Mouse (Mus musculus): ENCODE measurements at regions not wholly inside any gene's neighbourhood (a gene's known extent, or its start where the extent isn't known, plus 50 kb on each side); places are given as distances from the start of the nearest gene placed in this dataset.

- Histone ChIP-seq H3K27ac (replicated peaks) (no peak overlapping the region), H3K4me2 (replicated peaks; ENCODE audit: low read depth) (no peak overlapping the region)
- ATAC-seq (ENCODE audit: low FRiP score, low TSS enrichment), result 0 out of 2 replicates have a peak, but pooled peaks have one; percentile 8
Observed at GRCm38 (mm10) chr9:61509591-61510191, 137.5 kb downstream of the Tle3 start.

GRCm38 (mm10) chr9:61509091-61509490 is 136.9 kb downstream of the Tle3 start:
- H3K27ac ChIP-seq (replicated peaks), result no peak overlapping the region
- H3K4me1 ChIP-seq (replicated peaks; ENCODE audit: control insufficient read depth, insufficient read depth), result no peaks in the 10 kb centered on the region
- DNase-seq (ENCODE audit: low spot score) (no peak), ATAC-seq (ENCODE audit: low FRiP score, low TSS enrichment) (no peak)
- H3K4me3 ChIP-seq (ENCODE audit: low read depth, low read length), result no peak overlapping the region
- no peak overlapping the region for H3K9ac ChIP-seq (ENCODE audit: low read length)
- H3K9me3 ChIP-seq (ENCODE audit: control insufficient read depth, low read length), result no peaks in the 10 kb centered on the region
- TF ChIP-seq EP300 (optimal IDR thresholded peaks at IDR 0.05) (no peak), CTCF (IDR thresholded peaks at IDR 0.05; ENCODE audit: low read depth) (no peak)
- no peaks in the 10 kb centered on the region for H3K36me3 ChIP-seq (ENCODE audit: control insufficient read depth, insufficient read depth, low read length)
- 66% methylated on average over 5 of the region's 5 CpGs for WGBS
- peaks cover 3% of the 10 kb centered on the region; the same call in 1 of the 2 replicates for H3K27me3 ChIP-seq (ENCODE audit: control insufficient read depth, insufficient read depth, low read length)
- H3K4me2 ChIP-seq (replicated peaks; ENCODE audit: low read depth), result no peak overlapping the region

More at GRCm38 (mm10) chr9:61509591-61510191, 137.5 kb downstream of the Tle3 start:
- H3K4me1 ChIP-seq (replicated peaks; ENCODE audit: control insufficient read depth, insufficient read depth), result no peaks in the 10 kb centered on the region
- TF ChIP-seq EP300 (optimal IDR thresholded peaks at IDR 0.05) (no peak), CTCF (IDR thresholded peaks at IDR 0.05; ENCODE audit: low read depth) (peak; percentile 22; the same call in 1 of the 2 replicates)
- no peaks in the 10 kb centered on the region for H3K36me3 ChIP-seq (ENCODE audit: control insufficient read depth, insufficient read depth, low read length)
- H3K9ac ChIP-seq (ENCODE audit: low read length), result no peak overlapping the region
- no peak overlapping the region for H3K4me3 ChIP-seq (ENCODE audit: low read depth, low read length)
- H3K9me3 ChIP-seq (ENCODE audit: control insufficient read depth, low read length), result no peaks in the 10 kb centered on the region
- H3K27me3 ChIP-seq (ENCODE audit: control insufficient read depth, insufficient read depth, low read length), result peaks cover 3% of the 10 kb centered on the region; the same call in 1 of the 2 replicates
- no peak for DNase-seq (ENCODE audit: low spot score)
- WGBS, result 22% methylated on average over 26 of the region's 26 CpGs

- 76% methylated on average over 9 of the region's 9 CpGs for WGBS
- Histone ChIP-seq H3K27ac (replicated peaks) (no peak overlapping the region), H3K9ac (ENCODE audit: low read length) (no peak overlapping the region), H3K4me1 (replicated peaks; ENCODE audit: control insufficient read depth, insufficient read depth) (no peaks in the 10 kb centered on the region), H3K9me3 (ENCODE audit: control insufficient read depth, low read length) (no peaks in the 10 kb centered on the region), H3K4me3 (ENCODE audit: low read depth, low read length) (no peak overlapping the region), H3K27me3 (ENCODE audit: control insufficient read depth, insufficient read depth, low read length) (no peaks in the 10 kb centered on the region), H3K4me2 (replicated peaks; ENCODE audit: low read depth) (no peak overlapping the region), H3K36me3 (ENCODE audit: control insufficient read depth, insufficient read depth, low read length) (no peaks in the 10 kb centered on the region)
- TF ChIP-seq CTCF (IDR thresholded peaks at IDR 0.05; ENCODE audit: low read depth) (no peak), EP300 (optimal IDR thresholded peaks at IDR 0.05) (no peak)
- ATAC-seq (ENCODE audit: low FRiP score, low TSS enrichment) (no peak), DNase-seq (ENCODE audit: low spot score) (no peak)
Observed at GRCm38 (mm10) chr9:61500851-61501250, 128.7 kb downstream of the Tle3 start.

- Histone ChIP-seq H3K9me3 (ENCODE audit: control insufficient read depth, low read length) (no peaks in the 10 kb centered on the region), H3K36me3 (ENCODE audit: control insufficient read depth, insufficient read depth, low read length) (no peaks in the 10 kb centered on the region), H3K4me2 (replicated peaks; ENCODE audit: low read depth) (no peak overlapping the region), H3K9ac (ENCODE audit: low read length) (no peak overlapping the region), H3K27me3 (ENCODE audit: control insufficient read depth, insufficient read depth, low read length) (no peaks in the 10 kb centered on the region), H3K4me1 (replicated peaks; ENCODE audit: control insufficient read depth, insufficient read depth) (0 out of 2 replicates have a peak, but pooled peaks cover 2% of the 10 kb centered on the region), H3K27ac (replicated peaks) (0 out of 2 replicates have a peak overlapping the region, but pooled peaks have one; percentile 4), H3K4me3 (ENCODE audit: low read depth, low read length) (no peak overlapping the region)
- WGBS, result 70% methylated on average over 8 of the region's 8 CpGs
- DNase-seq (ENCODE audit: low spot score) (no peak), ATAC-seq (ENCODE audit: low FRiP score, low TSS enrichment) (no peak)
- TF ChIP-seq CTCF (IDR thresholded peaks at IDR 0.05; ENCODE audit: low read depth) (no peak), EP300 (optimal IDR thresholded peaks at IDR 0.05) (no peak)
Observed at GRCm38 (mm10) chr9:61492896-61493295, 120.7 kb downstream of the Tle3 start.

- no peaks in the 10 kb centered on the region for H3K9me3 ChIP-seq (ENCODE audit: control insufficient read depth, low read length)
- no peak overlapping the region for H3K9ac ChIP-seq (ENCODE audit: low read length)
- DNase-seq (ENCODE audit: low spot score), result peak; percentile 71
- no peaks in the 10 kb centered on the region for H3K27me3 ChIP-seq (ENCODE audit: control insufficient read depth, insufficient read depth, low read length)
- no peak overlapping the region for H3K27ac ChIP-seq (replicated peaks)
- 32% methylated on average over 6 of the region's 6 CpGs for WGBS
- TF ChIP-seq EP300 (optimal IDR thresholded peaks at IDR 0.05) (no peak), CTCF (IDR thresholded peaks at IDR 0.05; ENCODE audit: low read depth) (no peak)
- 0 out of 2 replicates have a peak, but pooled peaks cover 2% of the 10 kb centered on the region for H3K4me1 ChIP-seq (replicated peaks; ENCODE audit: control insufficient read depth, insufficient read depth)
- no peak overlapping the region for H3K4me3 ChIP-seq (ENCODE audit: low read depth, low read length)
- peak; percentile 60; the same call in 1 of the 2 replicates for ATAC-seq (ENCODE audit: low FRiP score, low TSS enrichment)
- no peak overlapping the region for H3K4me2 ChIP-seq (replicated peaks; ENCODE audit: low read depth)
- no peaks in the 10 kb centered on the region for H3K36me3 ChIP-seq (ENCODE audit: control insufficient read depth, insufficient read depth, low read length)
Observed at GRCm38 (mm10) chr9:61491131-61491712, 119.1 kb downstream of the Tle3 start.

GRCm38 (mm10) chr9:61489983-61490382 is 117.8 kb downstream of the Tle3 start:
- Histone ChIP-seq H3K27ac (replicated peaks) (no peak overlapping the region), H3K9ac (ENCODE audit: low read length) (no peak overlapping the region), H3K4me2 (replicated peaks; ENCODE audit: low read depth) (no peak overlapping the region), H3K27me3 (ENCODE audit: control insufficient read depth, insufficient read depth, low read length) (no peaks in the 10 kb centered on the region), H3K36me3 (ENCODE audit: control insufficient read depth, insufficient read depth, low read length) (no peaks in the 10 kb centered on the region), H3K4me3 (ENCODE audit: low read depth, low read length) (no peak overlapping the region), H3K4me1 (replicated peaks; ENCODE audit: control insufficient read depth, insufficient read depth) (0 out of 2 replicates have a peak, but pooled peaks cover 2% of the 10 kb centered on the region), H3K9me3 (ENCODE audit: control insufficient read depth, low read length) (no peaks in the 10 kb centered on the region)
- ATAC-seq (ENCODE audit: low FRiP score, low TSS enrichment) (0 out of 2 replicates have a peak, but pooled peaks have one; percentile 11), DNase-seq (ENCODE audit: low spot score) (no peak)
- WGBS, result 42% methylated on average over 6 of the region's 6 CpGs
- TF ChIP-seq EP300 (optimal IDR thresholded peaks at IDR 0.05), result no peak
- TF ChIP-seq CTCF (IDR thresholded peaks at IDR 0.05; ENCODE audit: low read depth), result no peak

All from stomach, postnatal 0 days (tissue).